Mouse (Mus musculus): ENCODE data around the gene Ptges3.

Gene Ptges3

GRCm38 (mm10) chr10:128092506-128093495 lies 34.0 kb downstream of the Ptges3 start:
- peak; percentile 83 to 85 for DNase-seq (ENCODE audit: low spot score in 2 of 2)

GRCm38 (mm10) chr10:128093496-128094294 lies 34.9 kb downstream of the Ptges3 start:
- DNase-seq (ENCODE audit: low spot score in 2 of 2), result no peak

DNA sequence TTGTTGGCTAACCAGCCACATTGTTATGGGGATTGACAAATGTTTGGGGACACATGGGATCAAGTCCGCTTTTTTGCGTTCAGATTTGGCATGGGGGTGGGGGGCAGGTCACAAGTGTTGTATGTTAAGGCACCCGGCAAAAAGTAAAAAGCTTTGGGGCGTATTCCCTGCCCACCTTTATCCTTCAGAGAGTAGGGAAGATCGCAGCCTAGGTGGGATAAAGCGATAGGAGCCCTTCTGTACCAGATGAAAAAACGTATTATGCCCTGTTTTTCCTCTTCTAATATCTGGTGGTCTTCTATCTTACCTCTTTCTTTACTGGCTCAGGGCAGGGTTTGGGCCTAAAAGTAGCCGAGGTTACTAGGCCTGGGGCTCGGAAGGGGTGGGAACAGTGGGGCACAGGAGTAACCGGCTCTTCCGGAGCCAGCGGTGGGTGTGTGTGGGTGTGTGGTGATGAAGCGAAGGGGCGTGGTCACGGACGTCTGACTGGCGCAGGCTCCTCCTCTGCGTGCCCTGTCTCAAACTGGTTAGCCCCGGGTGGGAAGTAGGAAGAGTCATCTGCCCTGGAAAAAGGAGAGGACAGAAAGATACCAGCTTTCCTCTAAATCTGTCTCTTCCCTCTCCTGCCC lies 35.7 kb downstream of the Ptges3 start:
- peak; percentile 87 to 88 for DNase-seq (ENCODE audit: low spot score in 2 of 2)

- DNase-seq (ENCODE audit: low spot score in 2 of 2), result no peak
These were observed 36.4 kb downstream of the Ptges3 start for GRCm38 (mm10) chr10:128095003-128095636.

DNA sequence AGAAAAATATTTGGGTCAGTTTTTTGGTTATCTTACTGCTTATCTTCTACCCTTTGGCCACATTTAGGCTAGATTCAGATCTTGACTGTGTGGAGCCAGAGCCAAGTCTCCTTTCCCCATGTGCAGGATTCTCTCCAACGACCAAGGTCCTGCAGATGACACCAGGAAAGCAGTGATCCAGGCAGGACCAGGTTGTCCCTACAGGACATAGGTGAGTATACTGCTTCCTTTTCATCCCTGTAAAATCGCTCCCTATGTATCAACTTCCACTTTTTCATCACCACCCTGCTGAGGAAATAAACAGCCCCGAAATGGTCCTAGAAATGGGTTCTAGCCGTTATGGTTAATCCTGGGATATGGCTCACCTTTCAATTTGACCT lies 37.5 kb downstream of the Ptges3 start:
- DNase-seq (ENCODE audit: low spot score in 2 of 2), result no peak

DNA sequence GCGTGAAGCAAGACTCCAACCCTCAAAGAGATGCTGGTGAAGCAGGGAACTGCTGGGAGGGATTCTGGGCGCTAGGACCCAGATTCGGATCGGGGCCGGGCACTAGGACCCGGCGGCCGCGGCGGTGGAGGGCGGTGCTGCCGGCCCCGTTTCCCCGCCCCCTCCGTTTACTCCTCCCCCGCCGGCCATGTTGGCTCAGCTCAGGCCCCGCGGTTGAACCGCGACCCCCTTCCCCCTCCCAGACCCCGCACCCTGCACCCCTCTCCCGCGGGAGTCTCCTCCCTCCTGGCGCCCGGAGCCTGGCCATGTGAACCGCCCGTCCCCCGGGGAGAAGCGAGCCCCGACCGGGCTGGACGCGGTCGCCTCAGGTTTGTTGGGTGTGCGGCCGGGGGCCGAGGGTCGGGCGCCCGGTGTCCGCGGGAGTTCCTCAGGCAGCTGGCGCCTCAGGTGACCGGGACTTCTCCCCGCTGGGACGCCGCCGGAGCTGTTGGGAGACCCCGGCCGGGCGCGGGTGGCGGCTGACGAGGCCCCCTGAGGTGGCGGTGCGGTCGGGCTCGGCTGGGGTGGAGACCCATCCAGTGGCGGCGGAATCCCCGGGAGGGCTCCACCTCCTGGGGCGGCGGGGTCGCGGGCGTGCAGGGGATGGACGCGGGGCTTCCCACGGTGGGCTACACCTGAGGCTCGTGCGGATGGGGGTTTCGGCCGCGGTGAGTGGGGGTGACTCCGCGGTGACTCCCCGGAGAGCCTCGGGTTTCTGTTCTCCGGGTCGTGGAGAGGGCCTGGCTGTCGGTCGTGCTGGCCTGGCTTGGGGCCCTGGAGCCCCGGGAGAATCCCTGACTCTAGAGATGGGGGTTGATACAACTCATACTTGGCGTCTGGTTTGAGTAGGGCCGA lies 38.2 kb downstream of the Ptges3 start:
- peak; percentile 63 to 64 for DNase-seq (ENCODE audit: low spot score in 2 of 2)

- peak in 1 of 2 experiments; percentile 63 for DNase-seq (ENCODE audit: low spot score in 2 of 2)
These were observed 38.8 kb downstream of the Ptges3 start for GRCm38 (mm10) chr10:128097587-128097971.

GRCm38 (mm10) chr10:128110103-128110761 lies 51.5 kb downstream of the Ptges3 start:
- DNase-seq (ENCODE audit: low spot score in 2 of 2), result peak in 1 of 2 experiments; percentile 34

- no peak for DNase-seq (ENCODE audit: low spot score in 2 of 2)
These were observed 52.5 kb downstream of the Ptges3 start for GRCm38 (mm10) chr10:128111227-128111626.

DNA sequence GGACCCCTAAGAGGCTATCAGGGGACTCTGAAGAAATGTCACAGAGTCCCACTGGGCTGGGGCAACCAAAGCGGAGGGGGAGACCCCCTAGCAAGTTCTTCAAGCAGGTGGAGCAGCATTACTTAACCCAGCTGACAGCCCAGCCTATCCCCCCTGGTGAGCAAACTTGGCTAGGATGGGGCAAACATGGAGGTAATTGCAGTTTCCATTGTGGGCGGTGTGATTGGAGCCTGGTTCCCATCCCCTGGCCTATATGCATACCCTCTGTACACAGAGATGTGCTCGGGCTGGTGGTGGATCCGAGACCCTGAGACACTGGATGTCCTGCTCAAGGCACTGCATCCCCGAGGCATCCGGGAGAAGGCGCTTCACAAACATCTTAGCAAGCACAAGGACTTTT lies 65.1 kb downstream of the Ptges3 start:
- DNase-seq (ENCODE audit: low spot score in 2 of 2), result no peak

GRCm38 (mm10) chr10:128124831-128125230 lies 66.1 kb downstream of the Ptges3 start:
- no peak for DNase-seq (ENCODE audit: low spot score in 2 of 2)

DNA sequence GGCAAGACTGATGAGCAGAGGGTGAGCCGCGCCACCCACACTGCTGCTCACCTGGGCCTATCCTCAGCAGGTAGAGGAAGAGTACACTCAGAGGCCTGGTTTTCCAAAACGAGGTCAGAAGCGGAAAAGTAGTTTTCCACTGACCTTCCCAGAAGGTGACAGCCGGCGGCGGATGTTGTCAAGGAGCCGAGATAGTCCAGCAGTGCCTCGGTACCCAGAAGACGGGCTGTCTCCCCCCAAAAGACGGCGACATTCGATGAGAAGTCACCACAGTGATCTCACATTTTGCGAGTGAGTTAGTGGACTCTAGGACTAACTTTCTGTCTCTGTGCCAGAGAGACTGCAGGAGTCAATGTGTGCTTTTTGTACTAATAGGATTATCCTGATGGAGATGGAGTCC lies 67.2 kb downstream of the Ptges3 start:
- DNase-seq (ENCODE audit: low spot score in 2 of 2), result no peak

All from heart, adult 9 months (tissue).